Mouse (Mus musculus): ENCODE measurements around the gene Rfx1. TPM values are rescaled to one million over a fixed set of nuclear protein-coding genes. Genes with fewer than 3 reads are reported as not detected.

Gene Rfx1
- polyA plus RNA-seq, 1 experiment from 2014 or later: 11.0 TPM

- Histone ChIP-seq H3K27ac (no peak overlapping the region), H3K4me3 (replicated peaks; ENCODE audit: low read length) (no peak overlapping the region), H3K9me3 (ENCODE audit: control insufficient read depth, low read length) (no peaks in the 10 kb centered on the region), H3K4me2 (replicated peaks) (no peak overlapping the region), H3K9ac (no peak overlapping the region), H3K27me3 (ENCODE audit: control insufficient read depth, insufficient read depth, low read length) (peaks cover 34% of the 10 kb centered on the region), H3K4me1 (replicated peaks; ENCODE audit: control insufficient read depth, insufficient read depth, low read length) (no peaks in the 10 kb centered on the region), H3K36me3 (replicated peaks; ENCODE audit: control insufficient read depth, insufficient read depth) (no peaks in the 10 kb centered on the region)
- DNase-seq (ENCODE audit: low spot score) (no peak), ATAC-seq (ENCODE audit: low FRiP score) (no peak)
- WGBS: 80% methylated on average over 5 of the region's 5 CpGs
Measured at GRCm38 (mm10) chr8:84048171-84048570, 18.5 kb upstream of the Rfx1 start.

DNA sequence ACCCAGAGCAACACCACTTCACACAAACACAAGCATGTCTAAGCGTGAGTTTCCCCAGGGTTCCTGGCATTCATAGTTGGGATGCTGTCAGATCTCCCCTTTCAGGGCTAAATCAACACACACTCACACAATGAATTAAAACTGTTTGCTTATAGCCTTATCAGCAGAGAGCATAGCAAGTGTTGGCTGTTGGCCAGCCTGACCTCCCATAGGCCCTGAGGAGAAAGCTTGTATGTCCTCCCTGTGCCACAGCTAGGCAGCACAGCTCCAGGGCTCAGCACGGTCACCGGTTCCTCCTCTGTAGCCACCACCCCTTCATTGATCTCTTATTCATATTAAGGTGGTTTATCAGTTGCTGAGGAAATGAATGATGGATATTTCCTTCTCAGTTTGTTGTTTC lies 13.9 kb upstream of the Rfx1 start:
- DNase-seq (ENCODE audit: low spot score) (no peak), ATAC-seq (ENCODE audit: low FRiP score) (no peak)

DNA sequence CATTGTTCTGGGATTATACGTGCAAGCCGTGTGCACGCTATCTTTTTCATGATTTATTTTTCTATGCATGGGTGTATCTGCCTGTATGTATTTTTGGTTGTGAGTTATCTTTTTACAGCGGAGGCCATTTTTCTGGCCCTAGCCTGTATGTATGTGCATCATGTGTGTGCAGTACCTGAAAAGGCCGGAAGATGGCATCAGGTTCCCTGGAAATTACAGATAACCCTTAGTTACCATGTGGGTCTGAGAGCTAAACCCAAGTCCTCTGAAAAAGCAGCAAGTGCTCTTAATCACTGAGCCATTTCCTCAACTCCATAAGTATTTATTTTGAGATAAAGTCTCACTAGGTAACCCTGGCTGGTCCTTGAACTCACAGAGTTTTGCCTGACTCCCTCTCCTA lies 13.4 kb upstream of the Rfx1 start:
- Histone ChIP-seq H3K4me1 (replicated peaks; ENCODE audit: control insufficient read depth, insufficient read depth, low read length) (no peaks in the 10 kb centered on the region), H3K4me3 (replicated peaks; ENCODE audit: low read length) (no peak overlapping the region), H3K27ac (no peak overlapping the region), H3K27me3 (ENCODE audit: control insufficient read depth, insufficient read depth, low read length) (no peaks in the 10 kb centered on the region; the same call in 1 of the 2 replicates), H3K9me3 (ENCODE audit: control insufficient read depth, low read length) (no peaks in the 10 kb centered on the region), H3K9ac (no peak overlapping the region), H3K36me3 (replicated peaks; ENCODE audit: control insufficient read depth, insufficient read depth) (no peaks in the 10 kb centered on the region), H3K4me2 (replicated peaks) (no peak overlapping the region)
- DNase-seq (ENCODE audit: low spot score) (no peak), ATAC-seq (ENCODE audit: low FRiP score) (no peak)
- WGBS: 96% methylated on average over 5 of the region's 5 CpGs

More for the DNA sequence above, 13.9 kb upstream of the Rfx1 start:
- no peaks in the 10 kb centered on the region; the same call in 1 of the 2 replicates for H3K27me3 ChIP-seq (ENCODE audit: control insufficient read depth, insufficient read depth, low read length)
- WGBS: 77% methylated on average over 3 of the region's 3 CpGs
- no peaks in the 10 kb centered on the region for H3K36me3 ChIP-seq (replicated peaks; ENCODE audit: control insufficient read depth, insufficient read depth)
- no peak overlapping the region for H3K27ac ChIP-seq
- no peaks in the 10 kb centered on the region for H3K9me3 ChIP-seq (ENCODE audit: control insufficient read depth, low read length)
- H3K4me1 ChIP-seq (replicated peaks; ENCODE audit: control insufficient read depth, insufficient read depth, low read length): no peaks in the 10 kb centered on the region
- no peak overlapping the region for H3K9ac ChIP-seq
- no peak overlapping the region for H3K4me2 ChIP-seq (replicated peaks)
- no peak overlapping the region for H3K4me3 ChIP-seq (replicated peaks; ENCODE audit: low read length)

DNA sequence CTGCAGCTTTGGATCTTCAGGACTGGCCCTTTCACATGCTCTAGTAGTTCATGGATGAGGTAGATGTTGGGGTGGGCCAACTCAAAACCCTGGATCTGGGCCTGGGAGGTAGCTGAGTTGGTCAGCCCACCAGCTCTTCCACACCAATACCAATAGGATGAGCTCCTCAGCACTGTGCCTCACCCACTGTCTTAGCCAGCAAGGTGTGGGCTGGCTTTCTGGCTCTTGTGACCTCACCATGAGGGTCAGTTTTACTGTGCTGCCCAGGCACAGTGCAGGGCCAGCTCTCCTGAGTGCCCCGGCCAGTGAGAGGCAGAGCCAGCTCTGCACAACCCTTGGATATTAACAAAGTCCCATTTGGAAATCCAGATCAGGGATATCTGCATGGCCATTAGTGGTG lies 8.8 kb upstream of the Rfx1 start:
- no peaks in the 10 kb centered on the region for H3K27me3 ChIP-seq (ENCODE audit: control insufficient read depth, insufficient read depth, low read length)
- no peaks in the 10 kb centered on the region for H3K9me3 ChIP-seq (ENCODE audit: control insufficient read depth, low read length)
- no peaks in the 10 kb centered on the region for H3K36me3 ChIP-seq (replicated peaks; ENCODE audit: control insufficient read depth, insufficient read depth)
- DNase-seq (ENCODE audit: low spot score) (no peak), ATAC-seq (ENCODE audit: low FRiP score) (no peak)
- H3K4me3 ChIP-seq (replicated peaks; ENCODE audit: low read length): no peak overlapping the region
- no peak overlapping the region for H3K27ac ChIP-seq
- no peak overlapping the region for H3K4me2 ChIP-seq (replicated peaks)
- H3K9ac ChIP-seq: no peak overlapping the region
- 90% methylated on average over 1 of the region's 1 CpGs for WGBS
- H3K4me1 ChIP-seq (replicated peaks; ENCODE audit: control insufficient read depth, insufficient read depth, low read length): no peaks in the 10 kb centered on the region

DNA sequence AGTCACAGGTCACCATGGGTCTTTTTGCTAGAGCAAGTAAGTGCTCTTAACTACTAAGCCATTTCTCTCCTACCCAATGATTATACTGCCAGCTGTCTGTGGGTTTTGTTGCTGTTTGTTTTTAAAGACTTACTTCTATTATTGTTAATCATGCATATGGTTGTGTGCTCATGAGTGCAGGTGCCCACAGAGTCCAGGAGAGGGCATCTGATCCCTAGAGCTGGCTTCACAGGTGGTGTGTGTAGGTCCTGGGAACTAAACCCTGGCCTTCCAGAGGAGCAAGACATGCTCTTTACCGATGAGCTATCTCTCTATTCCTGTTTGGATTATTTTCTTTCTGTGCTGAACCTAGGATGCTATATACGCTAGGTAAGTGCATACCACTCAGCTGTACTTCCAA lies 7.4 kb upstream of the Rfx1 start:
- WGBS: 95% methylated on average over 2 of the region's 2 CpGs
- H3K4me3 ChIP-seq (replicated peaks; ENCODE audit: low read length): no peak overlapping the region
- no peak overlapping the region for H3K27ac ChIP-seq
- no peaks in the 10 kb centered on the region for H3K27me3 ChIP-seq (ENCODE audit: control insufficient read depth, insufficient read depth, low read length)
- H3K9ac ChIP-seq: no peak overlapping the region
- H3K36me3 ChIP-seq (replicated peaks; ENCODE audit: control insufficient read depth, insufficient read depth): no peaks in the 10 kb centered on the region
- no peak for ATAC-seq (ENCODE audit: low FRiP score)
- no peaks in the 10 kb centered on the region for H3K9me3 ChIP-seq (ENCODE audit: control insufficient read depth, low read length)
- H3K4me2 ChIP-seq (replicated peaks): no peak overlapping the region
- H3K4me1 ChIP-seq (replicated peaks; ENCODE audit: control insufficient read depth, insufficient read depth, low read length): no peaks in the 10 kb centered on the region
- no peak for DNase-seq (ENCODE audit: low spot score)

DNA sequence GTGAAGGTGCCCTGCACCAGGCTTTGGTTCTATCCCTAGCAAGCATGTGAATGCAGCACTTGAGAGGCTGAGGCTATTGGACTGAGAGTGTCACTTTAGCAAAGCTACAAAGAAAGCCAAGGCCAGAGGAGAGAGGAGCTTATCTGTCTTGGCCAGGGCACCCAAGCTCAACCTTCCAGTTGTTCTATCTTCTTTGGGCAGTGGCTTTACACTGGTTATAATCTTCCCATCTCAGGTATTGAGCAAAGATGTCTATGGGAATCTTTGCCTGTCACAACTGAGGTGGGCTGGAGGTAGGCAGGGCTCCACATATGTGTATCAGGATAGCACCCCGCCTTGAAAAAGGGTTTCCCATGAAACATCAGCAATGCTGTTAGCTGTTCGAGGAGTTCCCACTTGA lies 6.4 kb upstream of the Rfx1 start:
- DNase-seq (ENCODE audit: low spot score): no peak
- Histone ChIP-seq H3K4me1 (replicated peaks; ENCODE audit: control insufficient read depth, insufficient read depth, low read length) (no peaks in the 10 kb centered on the region), H3K4me3 (replicated peaks; ENCODE audit: low read length) (no peak overlapping the region), H3K4me2 (replicated peaks) (no peak overlapping the region), H3K9me3 (ENCODE audit: control insufficient read depth, low read length) (no peaks in the 10 kb centered on the region), H3K27me3 (ENCODE audit: control insufficient read depth, insufficient read depth, low read length) (no peaks in the 10 kb centered on the region), H3K9ac (no peak overlapping the region), H3K27ac (no peak overlapping the region), H3K36me3 (replicated peaks; ENCODE audit: control insufficient read depth, insufficient read depth) (no peaks in the 10 kb centered on the region)
- WGBS: 89% methylated on average over 2 of the region's 2 CpGs
- ATAC-seq (ENCODE audit: low FRiP score): no peak

GRCm38 (mm10) chr8:84063861-84064610 lies 2.6 kb upstream of the Rfx1 start:
- no peaks in the 10 kb centered on the region for H3K9me3 ChIP-seq (ENCODE audit: control insufficient read depth, low read length)
- no peaks in the 10 kb centered on the region for H3K36me3 ChIP-seq (replicated peaks; ENCODE audit: control insufficient read depth, insufficient read depth)
- no peak overlapping the region for H3K4me2 ChIP-seq (replicated peaks)
- H3K9ac ChIP-seq: no peak overlapping the region
- no peak overlapping the region for H3K27ac ChIP-seq
- H3K27me3 ChIP-seq (ENCODE audit: control insufficient read depth, insufficient read depth, low read length): no peaks in the 10 kb centered on the region
- no peak overlapping the region for H3K4me3 ChIP-seq (replicated peaks; ENCODE audit: low read length)
- DNase-seq (ENCODE audit: low spot score): no peak
- 80% methylated on average over 8 of the region's 8 CpGs for WGBS
- no peak for ATAC-seq (ENCODE audit: low FRiP score)
- H3K4me1 ChIP-seq (replicated peaks; ENCODE audit: control insufficient read depth, insufficient read depth, low read length): peaks cover 11% of the 10 kb centered on the region

DNA sequence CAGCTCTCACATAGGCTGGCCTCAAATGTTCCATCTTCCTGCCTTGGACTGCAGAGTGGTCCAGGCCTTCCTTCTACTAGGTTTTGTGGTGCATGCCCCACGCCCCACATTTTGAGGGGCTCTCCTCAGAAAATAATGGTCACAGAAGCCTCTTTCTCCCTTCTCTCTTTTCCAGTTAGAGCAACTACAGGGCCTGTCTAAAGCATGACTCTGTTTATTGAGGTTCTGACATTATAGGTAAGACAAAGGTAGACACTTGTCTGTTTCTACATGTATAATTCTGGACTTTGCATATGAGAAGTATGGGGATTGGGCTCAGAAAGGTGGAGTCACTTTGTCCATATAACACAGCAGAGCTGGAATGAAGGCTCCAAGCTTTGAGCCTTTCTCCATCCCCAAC lies 1.6 kb upstream of the Rfx1 start, which contains the start of gene Gm10643:
Gm10643 (minus strand) TSS at position 101 of the 400 bp plus-strand sequence.
- H3K9ac ChIP-seq: peak within 1 kb of the TSS; percentile 62
- H3K4me2 ChIP-seq (replicated peaks): peak within 1 kb of the TSS; percentile 77
- no peaks in the 10 kb centered on the region for H3K27me3 ChIP-seq (ENCODE audit: control insufficient read depth, insufficient read depth, low read length)
- H3K4me3 ChIP-seq (replicated peaks; ENCODE audit: low read length): peak within 1 kb of the TSS; percentile 92
- ATAC-seq (ENCODE audit: low FRiP score): no peak
- H3K27ac ChIP-seq: peak within 1 kb of the TSS; percentile 72
- DNase-seq (ENCODE audit: low spot score): no peak
- WGBS: 92% methylated on average over 1 of the region's 1 CpGs
- no peaks in the 10 kb centered on the region for H3K9me3 ChIP-seq (ENCODE audit: control insufficient read depth, low read length)
- peaks cover 17% of the 10 kb centered on the region for H3K4me1 ChIP-seq (replicated peaks; ENCODE audit: control insufficient read depth, insufficient read depth, low read length)
- no peaks in the 10 kb centered on the region for H3K36me3 ChIP-seq (replicated peaks; ENCODE audit: control insufficient read depth, insufficient read depth)

GRCm38 (mm10) chr8:84065457-84066072 lies 1.1 kb upstream of the Rfx1 start:
- Histone ChIP-seq H3K4me3 (replicated peaks; ENCODE audit: low read length) (peak overlapping the region; percentile 92), H3K9ac (peak overlapping the region; percentile 62), H3K4me1 (replicated peaks; ENCODE audit: control insufficient read depth, insufficient read depth, low read length) (peaks cover 20% of the 10 kb centered on the region), H3K4me2 (replicated peaks) (peak overlapping the region; percentile 77), H3K36me3 (replicated peaks; ENCODE audit: control insufficient read depth, insufficient read depth) (no peaks in the 10 kb centered on the region), H3K9me3 (ENCODE audit: control insufficient read depth, low read length) (no peaks in the 10 kb centered on the region), H3K27me3 (ENCODE audit: control insufficient read depth, insufficient read depth, low read length) (no peaks in the 10 kb centered on the region), H3K27ac (peak overlapping the region; percentile 72)
- WGBS: 15% methylated on average over 5 of the region's 5 CpGs
- DNase-seq (ENCODE audit: low spot score) (no peak), ATAC-seq (ENCODE audit: low FRiP score) (no peak)
